Mouse (Mus musculus): ENCODE results near the gene D7Ertd443e. TPM values are rescaled to one million over a fixed set of nuclear protein-coding genes. Genes with fewer than 3 reads are reported as not detected.

The D7Ertd443e gene
- polyA plus RNA-seq, 1 experiment from 2014 or later, result 0.13 TPM

- Histone ChIP-seq H3K4me2 (no peak overlapping the region), H3K9ac (ENCODE audit: low read depth, low read length) (no peak overlapping the region), H3K4me3 (ENCODE audit: low read depth, low read length) (no peak overlapping the region), H3K27ac (ENCODE audit: low read depth, low read length) (no peak overlapping the region; the same call in 1 of the 2 replicates), H3K36me3 (ENCODE audit: control insufficient read depth, insufficient read depth, low read length) (no peaks in the 10 kb centered on the region), H3K27me3 (ENCODE audit: control insufficient read depth, insufficient read depth, low read length) (peaks cover 6% of the 10 kb centered on the region; the same call in 1 of the 2 replicates), H3K4me1 (ENCODE audit: control insufficient read depth, insufficient read depth, low read length) (peaks cover 9% of the 10 kb centered on the region), H3K9me3 (replicated peaks; ENCODE audit: control insufficient read depth, low read length) (no peaks in the 10 kb centered on the region)
- WGBS (ENCODE audit: insufficient replicate concordance), result 33% methylated on average over 2 of the region's 2 CpGs
- ATAC-seq (replicated peaks; ENCODE audit: insufficient number of reproducible peaks, low FRiP score, low TSS enrichment), result no peak
Observed at GRCm38 (mm10) chr7:134229899-134230298, 155.6 kb downstream of the D7Ertd443e start.

- Histone ChIP-seq H3K4me3 (ENCODE audit: low read depth, low read length) (no peak overlapping the region), H3K4me2 (no peak overlapping the region), H3K27me3 (ENCODE audit: control insufficient read depth, insufficient read depth, low read length) (peaks cover 6% of the 10 kb centered on the region; the same call in 1 of the 2 replicates), H3K9me3 (replicated peaks; ENCODE audit: control insufficient read depth, low read length) (no peaks in the 10 kb centered on the region), H3K27ac (ENCODE audit: low read depth, low read length) (no peak overlapping the region), H3K9ac (ENCODE audit: low read depth, low read length) (no peak overlapping the region), H3K4me1 (ENCODE audit: control insufficient read depth, insufficient read depth, low read length) (peaks cover 9% of the 10 kb centered on the region), H3K36me3 (ENCODE audit: control insufficient read depth, insufficient read depth, low read length) (no peaks in the 10 kb centered on the region)
- 34% methylated on average over 13 of the region's 13 CpGs for WGBS (ENCODE audit: insufficient replicate concordance)
- ATAC-seq (replicated peaks; ENCODE audit: insufficient number of reproducible peaks, low FRiP score, low TSS enrichment), result no peak
Observed at GRCm38 (mm10) chr7:134227773-134228455, 157.5 kb downstream of the D7Ertd443e start.

GRCm38 (mm10) chr7:134227101-134227500 lies 158.4 kb downstream of the D7Ertd443e start:
- no peaks in the 10 kb centered on the region for H3K36me3 ChIP-seq (ENCODE audit: control insufficient read depth, insufficient read depth, low read length)

GRCm38 (mm10) chr7:134226231-134226630 lies 159.2 kb downstream of the D7Ertd443e start:
- 67% methylated on average over 3 of the region's 3 CpGs for WGBS (ENCODE audit: insufficient replicate concordance)
- H3K9ac ChIP-seq (ENCODE audit: low read depth, low read length), result no peak overlapping the region
- H3K36me3 ChIP-seq (ENCODE audit: control insufficient read depth, insufficient read depth, low read length), result no peaks in the 10 kb centered on the region
- no peak overlapping the region for H3K4me3 ChIP-seq (ENCODE audit: low read depth, low read length)
- H3K27ac ChIP-seq (ENCODE audit: low read depth, low read length), result no peak overlapping the region
- peaks cover 9% of the 10 kb centered on the region for H3K4me1 ChIP-seq (ENCODE audit: control insufficient read depth, insufficient read depth, low read length)
- peaks cover 6% of the 10 kb centered on the region; the same call in 1 of the 2 replicates for H3K27me3 ChIP-seq (ENCODE audit: control insufficient read depth, insufficient read depth, low read length)
- no peaks in the 10 kb centered on the region for H3K9me3 ChIP-seq (replicated peaks; ENCODE audit: control insufficient read depth, low read length)
- no peak for ATAC-seq (replicated peaks; ENCODE audit: insufficient number of reproducible peaks, low FRiP score, low TSS enrichment)
- H3K4me2 ChIP-seq, result no peak overlapping the region

More at GRCm38 (mm10) chr7:134227101-134227500, 158.4 kb downstream of the D7Ertd443e start:
- 85% methylated on average over 4 of the region's 4 CpGs for WGBS (ENCODE audit: insufficient replicate concordance)
- Histone ChIP-seq H3K4me1 (ENCODE audit: control insufficient read depth, insufficient read depth, low read length) (peaks cover 9% of the 10 kb centered on the region), H3K27ac (ENCODE audit: low read depth, low read length) (no peak overlapping the region), H3K4me2 (no peak overlapping the region), H3K9me3 (replicated peaks; ENCODE audit: control insufficient read depth, low read length) (no peaks in the 10 kb centered on the region), H3K9ac (ENCODE audit: low read depth, low read length) (no peak overlapping the region), H3K27me3 (ENCODE audit: control insufficient read depth, insufficient read depth, low read length) (peaks cover 6% of the 10 kb centered on the region; the same call in 1 of the 2 replicates), H3K4me3 (ENCODE audit: low read depth, low read length) (no peak overlapping the region)
- ATAC-seq (replicated peaks; ENCODE audit: insufficient number of reproducible peaks, low FRiP score, low TSS enrichment), result no peak

GRCm38 (mm10) chr7:134224741-134225612 lies 160.5 kb downstream of the D7Ertd443e start:
- WGBS (ENCODE audit: insufficient replicate concordance), result under 1% methylated on average over 84 of the region's 90 CpGs
- ATAC-seq (replicated peaks; ENCODE audit: insufficient number of reproducible peaks, low FRiP score, low TSS enrichment), result peak; percentile 58
- peaks cover 6% of the 10 kb centered on the region for H3K4me1 ChIP-seq (ENCODE audit: control insufficient read depth, insufficient read depth, low read length)

GRCm38 (mm10) chr7:134224421-134224740 lies 161.1 kb downstream of the D7Ertd443e start:
- H3K9ac ChIP-seq (ENCODE audit: low read depth, low read length), result peak overlapping the region; percentile 77
- no peaks in the 10 kb centered on the region for H3K36me3 ChIP-seq (ENCODE audit: control insufficient read depth, insufficient read depth, low read length)
- under 1% methylated on average over 13 of the region's 14 CpGs for WGBS (ENCODE audit: insufficient replicate concordance)
- H3K27ac ChIP-seq (ENCODE audit: low read depth, low read length), result no peak overlapping the region
- ATAC-seq (replicated peaks; ENCODE audit: insufficient number of reproducible peaks, low FRiP score, low TSS enrichment), result no peak
- H3K4me1 ChIP-seq (ENCODE audit: control insufficient read depth, insufficient read depth, low read length), result peaks cover 3% of the 10 kb centered on the region; the same call in 1 of the 2 replicates
- H3K9me3 ChIP-seq (replicated peaks; ENCODE audit: control insufficient read depth, low read length), result no peaks in the 10 kb centered on the region
- peaks cover 6% of the 10 kb centered on the region; the same call in 1 of the 2 replicates for H3K27me3 ChIP-seq (ENCODE audit: control insufficient read depth, insufficient read depth, low read length)
- H3K4me3 ChIP-seq (ENCODE audit: low read depth, low read length), result peak overlapping the region; percentile 64
- H3K4me2 ChIP-seq, result peak overlapping the region; percentile 98

More at GRCm38 (mm10) chr7:134224741-134225612, 160.5 kb downstream of the D7Ertd443e start:
- peak overlapping the region; percentile 1; the same call in 1 of the 2 replicates for H3K27ac ChIP-seq (ENCODE audit: low read depth, low read length)
- no peaks in the 10 kb centered on the region for H3K36me3 ChIP-seq (ENCODE audit: control insufficient read depth, insufficient read depth, low read length)
- H3K9me3 ChIP-seq (replicated peaks; ENCODE audit: control insufficient read depth, low read length), result no peaks in the 10 kb centered on the region
- peaks cover 6% of the 10 kb centered on the region; the same call in 1 of the 2 replicates for H3K27me3 ChIP-seq (ENCODE audit: control insufficient read depth, insufficient read depth, low read length)
- H3K9ac ChIP-seq (ENCODE audit: low read depth, low read length), result peak overlapping the region; percentile 77
- H3K4me2 ChIP-seq, result peak overlapping the region; percentile 98
- H3K4me3 ChIP-seq (ENCODE audit: low read depth, low read length), result peak overlapping the region; percentile 64

- peak overlapping the region; percentile 64 for H3K4me3 ChIP-seq (ENCODE audit: low read depth, low read length)
- peaks cover 6% of the 10 kb centered on the region; the same call in 1 of the 2 replicates for H3K27me3 ChIP-seq (ENCODE audit: control insufficient read depth, insufficient read depth, low read length)
- ATAC-seq (replicated peaks; ENCODE audit: insufficient number of reproducible peaks, low FRiP score, low TSS enrichment), result no peak
- H3K9ac ChIP-seq (ENCODE audit: low read depth, low read length), result peak overlapping the region; percentile 77; the same call in 1 of the 2 replicates
- H3K27ac ChIP-seq (ENCODE audit: low read depth, low read length), result no peak overlapping the region
- no peaks in the 10 kb centered on the region for H3K9me3 ChIP-seq (replicated peaks; ENCODE audit: control insufficient read depth, low read length)
- H3K4me1 ChIP-seq (ENCODE audit: control insufficient read depth, insufficient read depth, low read length), result peaks cover 3% of the 10 kb centered on the region; the same call in 1 of the 2 replicates
- H3K4me2 ChIP-seq, result peak overlapping the region; percentile 98
- 27% methylated on average over 16 of the region's 16 CpGs for WGBS (ENCODE audit: insufficient replicate concordance)
- H3K36me3 ChIP-seq (ENCODE audit: control insufficient read depth, insufficient read depth, low read length), result no peaks in the 10 kb centered on the region
Observed at GRCm38 (mm10) chr7:134223444-134224161, 161.9 kb downstream of the D7Ertd443e start.
